In genomic region chr6:34887131-34887850, GRCm38 (mm10) we compare ENCODE assay signal across 9 mouse cellular contexts. TPM values are rescaled to one million over a fixed set of nuclear protein-coding genes. Genes with fewer than 3 reads are reported as not detected.
DNase-seq lines count a peak whose midpoint lies in the region; ATAC-seq lines count a peak whose summit lies in the region.
"Had no signal": no experiment of that assay in that cellular context is flagged by ENCODE, and none has a peak within 500 bp of the region (broad histone marks: within the 10 kb centered on the region; RNA-seq: fewer than 3 reads in every experiment).

No protein-coding gene starts in this region.

- peak; percentile 43 for DNase-seq in neural tube, embryonic 10.5 days (ENCODE audit: extremely low spot score, low spot score)
- peak; percentile 31 for DNase-seq in forebrain, embryonic 14.5 days (ENCODE audit: low spot score)
- peak; percentile 79 for DNase-seq in midbrain, embryonic 10.5 days (ENCODE audit: low spot score)
- no peak for DNase-seq in spleen, adult 18-20 months
- DNase-seq in right cerebral cortex, postnatal 36 days (ENCODE audit: low spot score in 2 of 2) = no peak
- DNase-seq in thymus, postnatal 25 days = no peak

- no peak overlapping the region for H3K4me2 ChIP-seq in neural tube, embryonic 15.5 days
- H3K4me2 ChIP-seq in forebrain, embryonic 14.5 days (ENCODE audit: low read length) = no peak overlapping the region

- no peaks in the 10 kb centered on the region for H3K27me3 ChIP-seq in neural tube, embryonic 15.5 days (replicated peaks)
- H3K27me3 ChIP-seq in forebrain, embryonic 14.5 days (replicated peaks; ENCODE audit: control insufficient read depth, insufficient read depth, low read length) = no peaks in the 10 kb centered on the region
- H3K27me3 ChIP-seq in midbrain, embryonic 10.5 days (ENCODE audit: low read depth, poor library complexity, severe bottlenecking) = peaks cover 12% of the 10 kb centered on the region; the same call in 1 of the 2 replicates

- no peaks in the 10 kb centered on the region for H3K9me3 ChIP-seq in neural tube, embryonic 15.5 days (replicated peaks)
- H3K9me3 ChIP-seq in forebrain, embryonic 14.5 days (replicated peaks; ENCODE audit: control insufficient read depth, low read length) = no peaks in the 10 kb centered on the region
- no peaks in the 10 kb centered on the region for H3K9me3 ChIP-seq in midbrain, embryonic 10.5 days (replicated peaks)

- H3K36me3 ChIP-seq in neural tube, embryonic 15.5 days = peaks cover 74% of the 10 kb centered on the region
- peaks cover 54% of the 10 kb centered on the region for H3K36me3 ChIP-seq in forebrain, embryonic 14.5 days (ENCODE audit: control insufficient read depth, insufficient read depth, low read length)
- peaks cover 78% of the 10 kb centered on the region for H3K36me3 ChIP-seq in midbrain, embryonic 10.5 days

- 32% methylated on average over 6 of the region's 6 CpGs for WGBS in neural tube, embryonic 15.5 days
- WGBS in forebrain, embryonic 14.5 days = 16% methylated on average over 6 of the region's 6 CpGs
- 33% methylated on average over 6 of the region's 6 CpGs for WGBS in midbrain, embryonic 10.5 days

- no peak for ATAC-seq in neural tube, embryonic 15.5 days (ENCODE audit: low FRiP score)
- ATAC-seq in forebrain, embryonic 14.5 days = peak; percentile 66
- ATAC-seq: intestine, embryonic 16.5 days; lung, postnatal 0 days had no signal

- H3K4me1 ChIP-seq in neural tube, embryonic 15.5 days = no peaks in the 10 kb centered on the region; the same call in 1 of the 2 replicates
- peaks cover 5% of the 10 kb centered on the region; the same call in 1 of the 2 replicates for H3K4me1 ChIP-seq in forebrain, embryonic 14.5 days (ENCODE audit: control insufficient read depth, insufficient read depth, low read length)
- H3K4me1 ChIP-seq in midbrain, embryonic 10.5 days = peaks cover 39% of the 10 kb centered on the region

- no peak overlapping the region for H3K4me3 ChIP-seq in neural tube, embryonic 15.5 days (replicated peaks)
- no peak overlapping the region for H3K4me3 ChIP-seq in forebrain, embryonic 14.5 days (ENCODE audit: low read depth, low read length)
- H3K4me3 ChIP-seq in midbrain, embryonic 10.5 days = no peak overlapping the region

- H3K9ac ChIP-seq in neural tube, embryonic 15.5 days (replicated peaks) = no peak overlapping the region
- 0 out of 2 replicates have a peak overlapping the region, but pooled peaks have one; percentile 5 for H3K9ac ChIP-seq in forebrain, embryonic 14.5 days (ENCODE audit: low read length)

- no peak overlapping the region for H3K27ac ChIP-seq in neural tube, embryonic 15.5 days (replicated peaks)
- peak overlapping the region; percentile 23; the same call in 1 of the 2 replicates for H3K27ac ChIP-seq in forebrain, embryonic 14.5 days (ENCODE audit: low read depth, low read length)
- peak overlapping the region; percentile 76 for H3K27ac ChIP-seq in midbrain, embryonic 10.5 days (replicated peaks)

RNA-seq across cellular contexts. Expression of gene Cyren, which starts 9.4 kb away (rescaled TPM):
- polyA plus RNA-seq in neural tube, embryonic 15.5 days (2015; fragmentation: Nextera tagmentation; extraction: Ambion mirVana) = 8.8 and 10.6 TPM in 2 replicates
- 7.9 and 8.0 TPM in 2 replicates for polyA plus RNA-seq in forebrain, embryonic 14.5 days (2014; fragmentation: Nextera tagmentation; extraction: Ambion mirVana)
- 17.0 and 17.7 TPM in 2 replicates for polyA plus RNA-seq in midbrain, embryonic 10.5 days (2016; fragmentation: Nextera tagmentation; extraction: Ambion mirVana)

RNA-seq across cellular contexts. Expression of gene Wdr91, which starts 23.4 kb away (rescaled TPM):
- polyA plus RNA-seq in neural tube, embryonic 15.5 days (2015; fragmentation: Nextera tagmentation; extraction: Ambion mirVana) = 13.4 and 15.1 TPM in 2 replicates
- polyA plus RNA-seq in forebrain, embryonic 14.5 days (2014; fragmentation: Nextera tagmentation; extraction: Ambion mirVana) = 11.0 and 12.0 TPM in 2 replicates
- polyA plus RNA-seq in midbrain, embryonic 10.5 days (2016; fragmentation: Nextera tagmentation; extraction: Ambion mirVana) = 11.4 and 13.0 TPM in 2 replicates

RNA-seq across cellular contexts. Expression of gene Tmem140, which starts 24.3 kb away (rescaled TPM):
- 1.1 and 2.6 TPM in 2 replicates for polyA plus RNA-seq in neural tube, embryonic 15.5 days (2015; fragmentation: Nextera tagmentation; extraction: Ambion mirVana)
- 0.65 and 0.79 TPM in 2 replicates for polyA plus RNA-seq in forebrain, embryonic 14.5 days (2014; fragmentation: Nextera tagmentation; extraction: Ambion mirVana)
- 1.9 and 2.1 TPM in 2 replicates for polyA plus RNA-seq in midbrain, embryonic 10.5 days (2016; fragmentation: Nextera tagmentation; extraction: Ambion mirVana)

RNA-seq across cellular contexts. Expression of gene Stra8, which starts 32.7 kb away (rescaled TPM):
- polyA plus RNA-seq in neural tube, embryonic 15.5 days (2015; fragmentation: Nextera tagmentation; extraction: Ambion mirVana) = not detected in 2 replicates
- not detected in 2 replicates for polyA plus RNA-seq in forebrain, embryonic 14.5 days (2014; fragmentation: Nextera tagmentation; extraction: Ambion mirVana)
- not detected in 2 replicates for polyA plus RNA-seq in midbrain, embryonic 10.5 days (2016; fragmentation: Nextera tagmentation; extraction: Ambion mirVana)
- polyA plus RNA-seq: intestine, embryonic 16.5 days had no signal

Comparison
In these comparisons a context has a peak if more than half of its experiments do, and no peak if none do; other contexts are left out.
1. DNase-seq: peak in neural tube, embryonic 10.5 days (single experiment), forebrain, embryonic 14.5 days (single experiment) and midbrain, embryonic 10.5 days (single experiment); none in spleen, adult 18-20 months (0 of 2), right cerebral cortex, postnatal 36 days (0 of 2) and thymus, postnatal 25 days (single experiment).